Mouse (Mus musculus) right cerebral cortex, adult 18-20 months (tissue): ENCODE data around the gene Olfr1367.

ENCODE experiments used
- DNase-seq: peaks from one replicate; pipeline ENCODE4 v3.0.0; 2022; ENCODE audit warnings: mixed read lengths

Olfr1367 gene

DNA sequence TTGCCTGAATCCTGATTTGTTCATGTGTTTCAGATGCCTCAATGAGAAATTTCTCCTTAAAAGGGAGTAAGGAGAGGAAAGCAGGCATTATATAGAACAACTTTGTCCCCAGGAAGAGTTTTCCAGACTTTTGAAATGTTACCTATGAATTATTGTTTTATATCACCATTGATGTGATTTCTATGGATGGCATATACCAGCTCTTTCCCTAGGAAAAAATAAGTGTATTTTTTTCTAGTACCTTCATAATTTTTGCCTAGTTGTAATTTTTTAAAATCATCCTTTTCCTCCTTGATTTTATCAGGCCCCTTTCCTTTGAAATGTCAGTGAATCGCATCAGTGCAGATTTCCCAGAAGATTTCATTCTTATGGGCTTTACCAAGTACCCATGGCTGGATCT, at the start of gene Olfr1367:
Gene Olfr1367 (plus strand): TSS at position 301 of the 400 bp plus-strand sequence.
- no peak for DNase-seq

DNA sequence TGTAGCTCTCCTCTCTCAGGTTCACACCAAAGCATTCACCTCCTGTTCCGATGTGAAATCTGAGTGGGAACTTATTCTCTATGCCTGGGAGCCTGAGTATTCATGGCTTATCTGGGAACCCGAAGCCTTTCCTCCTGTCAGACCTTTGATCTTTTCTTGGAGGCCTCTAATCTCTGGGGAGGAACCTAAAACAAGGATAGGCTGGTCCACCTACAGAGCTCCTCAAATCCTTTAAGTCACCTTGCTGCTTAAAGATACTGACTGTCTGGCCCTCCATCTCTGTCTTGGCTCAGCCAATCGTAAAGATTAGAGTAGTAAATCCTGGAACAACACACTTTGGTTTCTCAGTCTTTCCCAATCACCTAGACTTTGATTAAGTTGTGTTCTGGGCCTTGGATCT, 48.2 kb upstream of the Olfr1367 start:
- DNase-seq, result no peak

DNA sequence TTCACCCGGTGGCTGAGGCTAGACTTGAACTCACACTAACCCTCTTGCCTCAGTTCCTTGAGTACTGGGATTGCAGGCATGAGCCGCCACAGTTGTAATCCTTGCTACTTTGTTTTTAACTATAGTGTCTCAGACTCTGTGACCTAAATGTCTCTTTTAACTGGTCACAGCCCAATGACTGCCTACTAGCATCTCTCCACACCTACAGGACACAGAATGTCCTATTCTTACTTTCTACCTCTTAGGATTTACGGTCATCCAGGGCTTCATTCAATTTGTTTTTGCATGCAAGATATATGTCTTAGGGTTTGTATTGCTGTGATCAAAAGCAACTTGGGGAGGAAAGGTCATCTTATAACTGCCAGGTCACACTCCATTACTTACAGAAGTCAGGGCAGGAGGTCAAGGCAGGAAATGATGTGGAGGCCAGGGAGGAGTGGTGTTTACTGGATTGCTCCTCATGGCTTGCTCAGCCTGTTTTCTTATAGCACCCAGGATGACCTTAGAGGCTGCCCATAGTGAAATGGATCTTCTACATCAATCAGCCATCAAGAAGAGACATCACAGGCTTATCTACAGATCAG, 42.1 kb upstream of the Olfr1367 start:
- no peak for DNase-seq

DNA sequence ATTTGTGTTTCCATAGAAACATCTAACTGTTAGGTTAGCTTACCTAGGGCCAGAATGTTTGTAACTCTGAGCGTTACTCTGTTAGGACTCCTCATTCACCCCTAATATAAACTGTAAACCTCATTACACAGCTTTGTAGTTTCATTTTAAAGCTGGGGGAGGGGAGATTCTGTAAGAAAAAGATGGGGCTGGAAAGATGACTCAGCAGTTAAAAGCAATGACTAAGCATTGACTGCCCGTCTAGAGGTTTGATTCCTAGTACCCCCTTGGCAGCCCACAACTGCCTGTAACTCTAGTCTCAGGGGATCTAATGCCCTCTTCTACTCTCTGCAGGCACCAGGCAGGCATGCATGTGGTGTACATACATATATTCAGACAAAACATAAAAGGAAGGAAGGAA, 36.9 kb upstream of the Olfr1367 start:
- no peak for DNase-seq

DNA sequence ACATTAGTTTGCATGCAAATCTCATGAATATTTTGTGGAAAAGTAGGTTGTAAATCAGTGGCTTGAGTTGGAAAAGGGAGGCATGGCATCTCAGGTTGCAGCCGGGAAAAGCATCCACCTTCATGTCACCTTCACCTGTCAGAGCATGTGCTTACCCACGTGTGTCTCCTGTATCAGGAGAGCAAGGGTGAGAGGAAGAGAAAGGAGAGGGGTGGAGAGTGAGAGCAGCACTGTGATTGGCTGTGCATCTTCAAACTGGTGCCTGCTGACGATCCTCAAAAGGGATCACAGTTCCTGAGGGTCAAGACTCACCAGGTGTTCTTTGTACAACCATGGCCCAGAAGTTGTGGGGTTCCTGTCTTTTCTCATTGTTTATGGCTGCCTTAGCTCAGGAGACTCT, 34.8 kb upstream of the Olfr1367 start, which contains the start of gene Gpx6:
Gene Gpx6 (plus strand): TSS at position 200 of the 400 bp plus-strand sequence.
- no peak for DNase-seq

DNA sequence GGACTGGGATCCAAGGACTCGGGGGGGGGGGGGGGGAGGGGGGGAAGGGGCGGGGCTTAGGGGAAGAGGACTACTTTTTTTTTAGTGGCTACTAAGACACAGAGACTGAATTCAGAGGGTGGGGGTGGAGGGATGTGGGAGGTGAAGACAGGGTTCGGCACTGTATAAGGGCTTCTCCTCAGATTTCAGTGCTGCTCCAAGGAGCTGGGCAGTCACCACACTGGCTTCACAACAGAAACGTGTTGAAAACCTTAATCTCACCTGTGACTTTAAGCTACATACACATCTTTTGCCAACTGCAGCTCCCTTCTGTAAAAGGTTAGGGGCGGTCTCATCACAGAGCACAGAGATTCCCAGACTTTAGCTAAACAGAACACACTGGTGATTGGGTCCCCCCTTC, 33.9 kb upstream of the Olfr1367 start:
- DNase-seq, result no peak

DNA sequence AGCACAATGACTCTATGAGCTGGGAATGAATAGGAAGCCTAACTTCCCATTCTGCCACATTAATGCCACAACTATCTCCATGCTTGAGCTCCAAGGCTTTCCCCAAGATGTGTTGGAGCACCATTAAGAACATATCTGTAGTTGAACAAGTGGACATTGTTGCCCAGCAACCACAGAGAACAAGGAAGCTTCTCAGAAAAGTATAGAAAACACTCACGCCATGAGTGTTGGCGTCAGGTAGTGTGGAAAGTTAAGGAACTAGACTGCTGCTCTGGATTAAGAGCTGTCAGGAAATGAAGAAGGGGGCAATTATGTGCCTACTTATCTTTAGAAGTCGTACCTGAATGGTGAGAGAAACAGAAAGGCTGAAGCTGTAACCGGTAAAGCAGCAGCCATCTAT, 32.8 kb upstream of the Olfr1367 start:
- no peak for DNase-seq

DNA sequence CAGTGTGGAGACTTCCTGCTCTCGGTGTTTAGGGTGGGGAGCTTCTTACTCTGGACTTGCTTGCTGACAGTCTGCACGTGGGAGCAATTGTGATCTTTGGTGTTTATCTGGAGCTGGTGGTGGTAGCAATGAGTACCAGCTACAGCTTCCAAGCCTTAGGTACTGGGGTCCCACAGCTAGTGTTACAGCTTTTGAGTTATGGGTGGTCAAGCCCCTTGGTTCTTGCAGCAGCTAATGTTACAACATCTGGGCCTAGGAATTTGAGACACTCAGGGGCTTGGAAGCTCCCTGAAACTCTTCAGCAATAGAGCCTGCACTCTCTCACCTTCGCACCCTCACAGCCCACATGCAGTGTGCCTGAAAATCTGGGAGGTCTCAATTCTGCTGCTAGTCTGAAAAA, 26.4 kb upstream of the Olfr1367 start:
- no peak for DNase-seq

DNA sequence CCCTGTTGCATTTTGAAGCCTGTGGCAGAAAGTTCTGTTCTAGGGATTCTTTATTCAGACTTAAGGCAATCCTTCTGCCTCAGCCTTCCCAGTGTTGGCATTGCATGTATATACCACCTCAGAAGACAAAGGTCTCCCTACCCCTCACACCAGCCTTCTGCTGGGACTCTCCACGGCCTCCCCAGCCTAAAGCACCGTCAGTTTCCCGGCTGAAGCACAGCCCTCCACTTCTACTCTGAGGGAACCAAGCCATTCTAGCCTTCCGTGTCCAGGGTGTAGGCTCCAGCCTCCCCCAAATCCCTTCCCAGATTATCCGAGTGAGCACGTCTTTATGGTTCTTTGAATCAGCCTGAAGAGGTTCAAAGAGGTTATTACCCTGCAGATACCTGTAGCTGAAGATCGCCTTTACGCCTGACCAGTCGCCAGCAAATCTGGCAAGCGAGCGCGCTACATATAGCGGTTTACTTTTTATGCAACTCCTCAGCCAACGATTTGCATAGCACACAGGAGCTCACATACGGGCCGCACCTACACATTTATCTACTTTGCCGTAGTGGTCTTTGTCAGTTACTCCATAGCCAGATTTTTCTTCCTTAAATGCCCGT, 24.7 kb upstream of the Olfr1367 start:
- peak; percentile 11 for DNase-seq

DNA sequence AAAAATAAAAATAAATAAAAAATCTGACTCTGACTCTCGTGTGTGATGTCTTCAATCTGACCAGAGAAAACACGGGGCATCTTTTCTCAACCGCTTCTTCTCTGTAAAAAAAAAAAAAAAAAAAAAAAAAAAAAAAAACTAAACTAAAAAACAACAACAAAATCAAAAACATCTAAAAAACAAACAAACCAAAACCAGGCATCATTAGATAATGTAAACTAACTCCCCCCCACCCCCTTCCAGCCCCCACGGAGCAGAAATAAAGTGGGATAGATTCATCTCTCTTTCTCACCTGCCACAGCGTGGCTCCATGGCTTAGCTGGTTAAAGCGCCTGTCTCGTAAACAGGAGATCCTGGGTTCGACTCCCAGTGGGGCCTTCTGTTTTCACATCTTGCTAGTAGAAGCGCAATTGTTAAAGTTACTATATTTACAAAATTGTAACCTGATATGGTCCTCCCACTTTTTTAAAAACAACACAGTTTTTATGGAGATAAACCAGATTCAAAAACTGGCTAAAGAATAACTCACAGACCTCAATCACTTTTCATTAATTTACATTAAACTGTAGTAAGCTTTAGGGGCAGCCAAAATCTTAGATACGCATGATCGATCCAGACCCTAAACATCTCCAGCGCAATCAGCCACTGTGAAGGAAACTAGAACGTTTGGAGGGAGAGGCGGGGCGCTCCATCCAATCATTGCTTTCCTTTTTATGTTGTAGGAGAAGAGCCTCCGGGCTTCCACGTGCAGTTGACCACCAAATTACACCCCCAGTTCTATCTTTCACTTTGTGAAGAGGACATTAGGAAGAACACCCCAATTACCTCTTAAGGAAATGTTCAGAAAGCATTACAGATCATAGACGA, 24.0 kb upstream of the Olfr1367 start:
- DNase-seq, result peak; percentile 72

DNA sequence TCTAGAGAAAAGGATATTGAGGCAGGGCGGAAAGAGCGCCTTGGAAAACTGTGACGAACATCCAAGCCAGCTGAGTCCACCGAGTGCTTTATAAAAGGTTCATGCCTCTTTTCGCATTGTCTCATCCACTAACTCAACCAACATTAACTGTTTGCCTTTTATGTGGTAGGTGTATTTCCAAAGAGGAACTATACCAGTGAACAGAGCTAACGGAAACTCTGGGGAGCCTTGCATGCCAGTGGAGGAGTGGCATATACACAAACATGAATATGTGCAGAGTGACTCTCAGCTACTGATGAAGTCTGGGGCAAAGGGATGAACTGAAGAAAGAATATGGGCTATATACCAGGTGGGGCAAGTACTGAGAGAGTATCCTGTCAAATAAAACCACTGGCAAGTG, 23.3 kb upstream of the Olfr1367 start:
- DNase-seq, result no peak

DNA sequence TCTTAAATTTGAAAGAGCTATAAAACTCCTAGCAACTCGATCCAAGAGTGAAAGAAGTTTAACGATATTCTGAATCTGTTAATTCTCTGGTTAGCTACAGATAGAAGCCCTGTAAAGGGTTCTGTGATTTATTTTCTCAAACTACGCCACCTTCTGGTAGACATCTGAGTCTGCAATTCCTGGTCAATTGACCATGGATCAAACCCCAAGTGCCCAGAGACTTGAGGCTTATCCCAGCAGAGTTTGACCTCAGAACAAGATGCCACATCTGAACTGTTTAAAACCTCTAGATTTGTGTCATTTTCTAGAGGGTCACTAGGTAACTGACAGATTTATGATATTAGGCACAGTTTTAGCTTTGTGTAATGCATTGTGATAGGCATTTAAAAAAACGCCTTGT, 20.5 kb upstream of the Olfr1367 start:
- no peak for DNase-seq

DNA sequence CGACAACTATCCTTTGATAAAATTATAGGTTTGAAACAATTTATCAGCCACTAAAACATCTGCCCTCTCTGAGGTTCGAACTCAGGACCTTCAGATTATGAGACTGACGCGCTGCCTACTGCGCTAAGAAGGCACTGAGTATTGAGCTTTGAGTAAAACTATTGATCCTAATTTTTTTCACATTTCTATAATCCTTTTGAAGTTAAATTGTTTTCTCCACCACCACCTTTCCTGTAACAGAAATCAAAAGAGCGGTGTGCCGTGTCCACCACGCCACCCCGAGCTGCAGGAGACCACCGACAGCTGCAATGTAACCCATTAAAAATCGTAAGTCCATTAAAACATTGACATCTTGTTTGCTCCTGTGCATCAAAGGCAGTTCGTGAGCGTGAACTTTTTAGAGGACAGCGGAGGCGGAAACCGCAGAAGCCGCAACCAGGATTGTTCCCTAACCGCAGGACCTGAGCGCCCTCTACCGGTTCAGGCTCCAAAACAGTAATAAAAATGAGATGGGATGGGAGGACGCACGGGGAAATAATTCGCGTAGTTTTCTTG, 20.0 kb upstream of the Olfr1367 start:
- DNase-seq, result peak; percentile 81

DNA sequence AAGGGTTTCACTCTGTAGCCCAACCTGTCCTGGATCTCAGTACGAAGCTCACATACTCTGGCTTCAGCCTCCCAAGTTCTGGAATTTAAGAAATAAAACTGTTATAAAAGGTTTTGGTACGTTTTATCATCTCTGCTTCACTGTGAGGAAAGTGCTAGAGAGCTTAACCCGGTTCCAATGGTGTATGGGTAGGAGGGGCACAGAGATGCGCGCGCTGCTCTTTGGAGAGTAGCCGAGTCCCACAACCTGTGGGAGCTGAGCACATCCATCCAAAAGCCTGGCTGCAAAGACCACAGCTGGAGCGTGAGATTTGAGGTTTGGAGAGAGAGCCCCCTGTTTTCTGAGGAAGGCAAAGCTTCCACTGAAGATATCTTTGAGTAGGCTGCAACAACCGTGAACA, 19.3 kb upstream of the Olfr1367 start:
- DNase-seq, result no peak

DNA sequence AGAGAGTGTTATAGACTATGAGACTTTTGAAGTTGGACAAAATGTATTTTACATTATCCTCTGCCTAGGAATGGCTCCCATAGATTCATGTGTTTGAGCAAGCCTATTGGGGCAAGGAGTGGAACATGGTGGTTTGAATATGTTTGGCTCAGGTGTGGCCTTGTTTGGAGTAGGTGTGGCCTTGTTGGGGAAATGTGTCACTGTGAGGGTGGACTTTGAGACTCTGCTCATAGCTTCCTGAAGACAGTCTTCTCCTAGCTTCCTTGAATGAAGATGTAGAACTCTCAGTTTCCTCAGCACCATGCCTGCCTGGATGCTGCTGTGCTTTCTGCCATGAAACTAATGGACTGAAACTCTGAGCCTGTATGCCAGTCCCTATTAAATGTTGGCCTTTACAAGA, 3.9 kb downstream of the Olfr1367 start:
- no peak for DNase-seq

DNA sequence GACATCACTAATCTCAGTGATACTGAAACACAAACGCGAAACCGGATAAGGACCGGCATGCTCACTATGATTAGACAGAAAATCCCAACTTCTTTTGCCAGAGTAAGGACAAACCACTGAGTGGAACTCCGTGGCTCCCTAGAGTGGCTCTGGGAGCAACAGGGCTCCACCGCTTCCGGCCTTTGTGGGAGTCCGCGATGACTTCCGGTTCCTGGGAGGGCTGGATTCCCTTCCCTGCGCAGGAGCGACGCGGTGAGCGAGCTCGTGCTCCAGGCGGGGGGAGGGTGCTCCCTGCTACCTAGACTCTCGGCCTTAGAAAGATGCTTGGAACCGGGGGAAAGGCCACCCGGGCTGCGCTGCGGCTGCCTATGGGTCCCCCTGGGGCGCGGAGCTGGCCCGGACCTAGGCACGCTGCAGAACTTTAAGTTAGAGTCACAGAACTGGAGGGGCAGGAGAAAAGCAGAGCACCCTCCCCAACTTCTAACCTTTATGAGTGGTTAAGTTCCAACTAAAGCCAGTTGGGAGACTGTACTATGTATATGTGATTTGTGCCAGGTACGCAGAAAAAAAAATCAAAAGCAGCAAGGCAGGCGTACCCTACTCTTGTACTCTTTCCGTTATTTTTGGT, 16.0 kb downstream of the Olfr1367 start, which contains the start of gene Zscan12:
Gene Zscan12 (plus strand): TSS at position 200 of the 628 bp plus-strand sequence.
- DNase-seq, result peak; percentile 95

DNA sequence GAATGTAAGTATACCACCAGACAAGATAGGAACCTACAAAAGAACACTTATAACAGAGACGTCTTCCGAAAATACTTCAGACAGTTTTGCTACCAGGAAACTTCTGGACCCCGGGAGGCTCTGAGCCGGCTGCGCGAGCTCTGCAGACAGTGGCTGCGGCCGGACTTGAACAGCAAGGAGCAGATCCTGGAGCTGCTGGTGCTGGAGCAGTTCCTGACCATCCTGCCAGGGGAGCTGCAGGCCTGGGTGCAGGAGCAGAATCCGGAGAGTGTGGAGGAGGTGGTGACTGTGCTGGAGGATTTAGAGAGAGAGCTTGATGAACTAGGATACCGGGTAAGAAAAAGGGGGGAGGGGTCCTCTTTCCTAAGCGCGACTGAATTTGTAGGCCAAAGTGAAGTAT, 17.0 kb downstream of the Olfr1367 start:
- no peak for DNase-seq

DNA sequence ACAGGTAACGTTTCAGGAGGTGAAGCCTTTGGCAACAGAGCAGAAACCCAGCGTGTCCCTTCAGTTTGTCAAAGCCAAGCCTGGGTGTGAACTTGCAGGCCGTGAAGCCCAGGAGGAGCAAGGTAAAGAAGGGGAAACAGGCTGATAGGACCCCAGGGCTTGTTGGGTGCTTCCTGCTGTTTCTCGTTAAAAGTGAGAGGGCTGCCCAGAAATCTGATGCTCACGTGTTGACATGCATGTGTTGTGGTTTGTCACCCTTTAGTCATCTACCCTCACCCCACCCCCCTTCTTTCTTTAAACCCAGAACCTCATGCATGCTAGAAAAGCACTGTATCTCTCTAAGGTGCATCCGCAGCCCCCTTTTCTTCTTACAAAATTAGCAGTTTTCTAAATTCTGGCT, 19.9 kb downstream of the Olfr1367 start:
- DNase-seq, result no peak

DNA sequence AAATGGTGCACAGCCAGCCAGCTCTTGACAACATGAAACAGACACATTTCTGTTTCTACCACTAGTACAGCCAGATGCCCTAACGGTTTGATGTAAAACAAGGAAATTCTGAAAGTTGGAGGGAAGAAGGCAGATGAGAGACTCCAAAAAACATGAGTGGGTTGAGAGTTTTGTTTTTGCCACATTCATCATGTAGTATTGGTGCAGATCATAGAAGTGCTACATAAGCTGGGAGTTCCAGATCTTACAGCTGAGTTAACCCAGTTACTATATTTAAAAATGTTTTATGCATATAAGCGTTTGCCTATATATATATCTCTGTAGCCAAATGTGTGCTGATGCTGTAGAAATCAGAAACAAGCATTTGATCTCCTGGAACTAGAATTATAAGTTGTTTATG, 26.0 kb downstream of the Olfr1367 start:
- DNase-seq, result peak; percentile 4

DNA sequence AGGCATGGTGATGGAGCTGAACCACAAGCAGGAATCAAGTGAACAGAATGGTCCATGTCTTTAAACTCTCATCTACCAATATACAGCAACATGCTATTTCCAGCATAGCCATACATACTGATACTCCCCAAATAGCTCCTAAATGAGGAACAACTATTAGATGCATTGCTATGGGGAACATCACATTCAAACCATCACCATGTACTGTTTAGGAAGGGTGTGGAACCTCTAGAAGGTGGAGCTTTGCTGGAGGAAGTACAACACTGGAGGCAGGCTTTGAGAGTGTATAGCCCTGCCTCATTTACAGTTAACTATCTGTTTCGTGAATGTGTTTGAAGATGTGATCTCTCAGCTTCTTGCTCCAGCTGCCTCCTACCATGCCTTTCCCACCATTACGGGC, 31.1 kb downstream of the Olfr1367 start:
- DNase-seq, result no peak

DNA sequence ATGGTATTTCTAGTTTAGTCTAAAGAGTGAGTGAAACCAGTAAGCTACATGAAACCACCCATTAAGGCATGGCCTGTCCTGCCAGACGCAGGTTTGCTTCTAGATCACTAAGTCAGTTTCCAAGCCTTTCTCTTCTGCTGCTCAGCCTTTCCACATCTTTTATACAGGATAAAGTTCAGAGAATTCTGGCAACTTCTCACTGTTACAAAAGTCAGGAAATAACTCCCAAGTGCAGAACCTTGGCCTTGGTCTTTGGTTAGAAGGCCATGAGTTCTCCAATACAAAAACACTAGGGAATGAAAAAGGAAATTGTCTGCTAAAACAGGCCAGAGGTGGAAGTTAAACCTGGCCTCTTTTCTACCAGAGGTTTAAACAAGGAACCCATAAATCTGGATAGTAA, 48.5 kb downstream of the Olfr1367 start:
- no peak for DNase-seq

DNA sequence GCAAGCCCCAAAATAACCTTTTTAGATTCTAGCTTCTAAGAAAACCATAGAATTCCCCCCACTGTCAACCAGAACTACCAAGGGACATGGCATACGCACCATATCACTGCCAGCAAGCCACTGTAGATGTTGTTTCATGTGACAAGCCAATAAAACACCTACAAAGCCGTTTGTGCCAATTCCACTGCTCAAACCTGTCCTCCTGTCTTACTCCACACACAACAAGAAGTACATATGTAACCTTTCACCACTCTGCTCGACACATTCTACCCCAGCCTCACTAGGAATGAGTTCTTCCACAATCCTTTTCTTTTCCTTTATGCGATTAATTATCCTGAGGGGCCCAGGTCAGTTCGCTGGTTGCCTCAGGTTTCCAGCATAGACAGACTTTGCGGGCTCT, 48.9 kb downstream of the Olfr1367 start:
- DNase-seq, result no peak

DNA sequence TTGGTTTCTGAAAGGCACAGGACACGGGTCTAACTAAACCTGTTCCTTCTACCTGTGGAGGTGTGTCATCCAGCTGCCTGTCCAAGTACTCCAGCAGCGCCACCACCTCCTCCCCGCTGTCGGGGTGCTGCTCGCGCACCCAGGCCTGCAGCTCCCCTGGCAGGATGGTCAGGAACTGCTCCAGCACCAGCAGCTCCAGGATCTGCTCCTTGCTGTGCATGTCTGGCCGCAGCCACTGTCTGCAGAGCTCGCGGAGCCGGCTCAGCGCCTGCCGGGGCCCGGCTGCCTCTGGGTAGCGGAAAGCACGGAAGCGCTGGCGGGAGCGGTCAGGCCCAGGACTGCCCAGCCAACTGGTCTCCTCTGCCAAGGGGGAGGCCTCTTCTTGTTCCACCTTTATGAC, 49.3 kb downstream of the Olfr1367 start:
- DNase-seq, result peak; percentile 7
